Mouse (Mus musculus) liver, embryonic 12.5 days (tissue): ENCODE results near the gene Larp6. TPM values are rescaled to one million over a fixed set of nuclear protein-coding genes. Genes with fewer than 3 reads are reported as not detected.

Source experiments
- ATAC-seq: fragments of 200-750 bp; cut with Nextera tagmentation; 2 replicates; pipeline ENCODE4 v1.8.0; 2017; ENCODE audit warnings: moderate number of reproducible peaks, mild to moderate bottlenecking, moderate library complexity
- H3K27ac ChIP-seq: fragments of 300-500 bp; sonication (generic); 2 replicates; pipeline ENCODE4 v1.5.1; 2016; ENCODE audit warnings: mild to moderate bottlenecking
- H3K27me3 ChIP-seq: fragments of 300-500 bp; sonication (generic); replicated peaks from 2 replicates; pipeline ENCODE4 v1.6.1; 2016; ENCODE audit warnings: mild to moderate bottlenecking, moderate library complexity
- H3K36me3 ChIP-seq: fragments of 300-500 bp; sonication (generic); 2 replicates; pipeline ENCODE4 v1.6.1; 2016; ENCODE audit warnings: mild to moderate bottlenecking, moderate library complexity
- H3K4me1 ChIP-seq: fragments of 300-500 bp; sonication (generic); 2 replicates; pipeline ENCODE4 v1.6.1; 2016
- H3K4me2 ChIP-seq: fragments of 300-500 bp; sonication (generic); 2 replicates; pipeline ENCODE4 v1.6.1; 2016; ENCODE audit warnings: mild to moderate bottlenecking, moderate library complexity
- H3K4me3 ChIP-seq: fragments of 300-500 bp; sonication (generic); 2 replicates; pipeline ENCODE4 v1.5.1; 2016; ENCODE audit warnings: mild to moderate bottlenecking, moderate library complexity
- H3K9ac ChIP-seq: fragments of 300-500 bp; sonication (generic); 2 replicates; pipeline ENCODE4 v1.6.1; 2016; ENCODE audit warnings: mild to moderate bottlenecking, moderate library complexity
- H3K9me3 ChIP-seq: fragments of 300-500 bp; sonication (generic); replicated peaks from 2 replicates; pipeline ENCODE4 v1.6.1; 2016; ENCODE audit warnings: mild to moderate bottlenecking, moderate library complexity
- WGBS: fragments of 180-500 bp; shearing (Covaris S2); methylation state at CpG from one replicate; pipeline ENCODE4 v1.1.7; 2016; ENCODE audit not compliant: insufficient replicate concordance; 5-methylcytosine and 5-hydroxymethylcytosine counted together
- polyA plus RNA-seq: library from polyadenylated mRNA; unstranded; fragments of >200 nt; fragmentation: Nextera tagmentation; extraction: Ambion mirVana; gene quantifications from 2 replicates; pipeline ENCODE4 v1.2.1, GENCODE M21; 2016

Larp6 gene
- polyA plus RNA-seq: 0.05 and 0.25 TPM in 2 replicates

- H3K27ac ChIP-seq: no peak within 1 kb of the TSS
- H3K4me2 ChIP-seq: peak within 1 kb of the TSS; percentile 72
- no peak within 1 kb of the TSS for H3K9ac ChIP-seq
- no peaks in the 10 kb centered on the region for H3K36me3 ChIP-seq
- H3K4me1 ChIP-seq: no peaks in the 10 kb centered on the region
- H3K9me3 ChIP-seq: no peaks in the 10 kb centered on the region
- ATAC-seq: no peak
- WGBS: 2% methylated on average over 66 of the region's 66 CpGs
- peak within 1 kb of the TSS; percentile 39 for H3K4me3 ChIP-seq
- peaks cover 37% of the 10 kb centered on the region for H3K27me3 ChIP-seq
Observed at GRCm38 (mm10) chr9:60712771-60713541, at the start of gene Larp6. Larp6 (plus strand) TSS chr9:60712989.

GRCm38 (mm10) chr9:60664385-60664784 lies 48.4 kb upstream of the Larp6 start:
- Histone ChIP-seq H3K9me3 (no peaks in the 10 kb centered on the region), H3K4me1 (no peaks in the 10 kb centered on the region), H3K9ac (no peak overlapping the region), H3K36me3 (no peaks in the 10 kb centered on the region), H3K4me3 (no peak overlapping the region), H3K27ac (no peak overlapping the region), H3K4me2 (no peak overlapping the region), H3K27me3 (no peaks in the 10 kb centered on the region)
- WGBS: 79% methylated on average over 12 of the region's 12 CpGs
- no peak for ATAC-seq

GRCm38 (mm10) chr9:60664866-60665265 lies 47.9 kb upstream of the Larp6 start:
- H3K27me3 ChIP-seq: no peaks in the 10 kb centered on the region
- no peaks in the 10 kb centered on the region for H3K36me3 ChIP-seq
- H3K4me3 ChIP-seq: no peak overlapping the region
- no peak for ATAC-seq
- no peaks in the 10 kb centered on the region for H3K9me3 ChIP-seq
- no peaks in the 10 kb centered on the region for H3K4me1 ChIP-seq
- no peak overlapping the region for H3K4me2 ChIP-seq
- 77% methylated on average over 5 of the region's 5 CpGs for WGBS
- H3K9ac ChIP-seq: no peak overlapping the region
- no peak overlapping the region for H3K27ac ChIP-seq

DNA sequence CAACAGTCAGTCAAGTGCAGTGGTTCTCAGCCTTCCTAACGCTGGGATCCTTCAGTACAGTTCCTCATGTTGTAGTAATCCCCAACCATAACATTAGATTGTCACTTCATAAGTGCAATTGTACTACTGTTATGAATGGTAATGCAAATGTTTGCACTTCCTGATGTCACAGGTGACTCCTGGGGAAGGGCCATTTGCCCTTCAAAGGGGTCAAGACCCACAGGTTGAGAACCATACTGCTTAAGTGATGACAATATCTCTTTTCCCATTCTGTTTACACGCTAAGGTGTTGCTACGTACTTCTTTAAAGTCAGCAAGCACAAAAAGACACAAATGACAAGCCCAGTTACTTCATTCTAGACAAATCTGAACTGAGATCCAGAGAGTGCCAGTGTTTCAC lies 47.3 kb upstream of the Larp6 start:
- no peak overlapping the region for H3K4me3 ChIP-seq
- H3K27me3 ChIP-seq: no peaks in the 10 kb centered on the region
- no peak for ATAC-seq
- 75% methylated on average over 3 of the region's 3 CpGs for WGBS
- no peaks in the 10 kb centered on the region for H3K9me3 ChIP-seq
- no peaks in the 10 kb centered on the region for H3K36me3 ChIP-seq
- H3K27ac ChIP-seq: no peak overlapping the region
- no peak overlapping the region for H3K4me2 ChIP-seq
- no peaks in the 10 kb centered on the region for H3K4me1 ChIP-seq
- H3K9ac ChIP-seq: no peak overlapping the region

GRCm38 (mm10) chr9:60668886-60669285 lies 43.9 kb upstream of the Larp6 start:
- Histone ChIP-seq H3K4me3 (no peak overlapping the region), H3K4me1 (no peaks in the 10 kb centered on the region), H3K9ac (no peak overlapping the region), H3K27ac (no peak overlapping the region), H3K27me3 (no peaks in the 10 kb centered on the region), H3K4me2 (no peak overlapping the region), H3K9me3 (no peaks in the 10 kb centered on the region), H3K36me3 (no peaks in the 10 kb centered on the region)
- ATAC-seq: no peak
- WGBS: 65% methylated on average over 6 of the region's 6 CpGs

DNA sequence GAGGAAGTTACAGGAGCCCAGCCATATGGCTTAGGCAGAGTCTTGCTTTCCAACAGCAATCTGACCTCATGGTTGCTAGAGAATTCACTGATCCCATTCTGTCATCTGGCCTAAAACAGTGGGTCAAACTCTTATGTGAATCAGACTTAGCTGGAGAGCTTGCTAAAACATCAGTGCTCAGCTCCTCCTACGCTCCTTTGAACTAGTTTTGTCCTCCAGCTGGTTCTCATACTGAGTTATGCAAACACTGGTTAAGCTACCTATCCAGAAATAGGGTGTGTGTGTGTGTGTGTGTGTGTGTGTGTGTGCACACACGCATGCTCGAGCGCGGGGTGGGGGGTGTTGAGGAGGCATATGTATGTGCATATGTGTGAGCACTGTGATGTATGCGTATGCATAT lies 40.2 kb upstream of the Larp6 start:
- H3K9me3 ChIP-seq: no peaks in the 10 kb centered on the region
- no peak overlapping the region for H3K27ac ChIP-seq
- no peak overlapping the region for H3K9ac ChIP-seq
- H3K27me3 ChIP-seq: no peaks in the 10 kb centered on the region
- H3K4me2 ChIP-seq: no peak overlapping the region
- H3K4me3 ChIP-seq: no peak overlapping the region
- H3K36me3 ChIP-seq: no peaks in the 10 kb centered on the region
- 76% methylated on average over 6 of the region's 6 CpGs for WGBS
- no peak for ATAC-seq
- H3K4me1 ChIP-seq: no peaks in the 10 kb centered on the region

DNA sequence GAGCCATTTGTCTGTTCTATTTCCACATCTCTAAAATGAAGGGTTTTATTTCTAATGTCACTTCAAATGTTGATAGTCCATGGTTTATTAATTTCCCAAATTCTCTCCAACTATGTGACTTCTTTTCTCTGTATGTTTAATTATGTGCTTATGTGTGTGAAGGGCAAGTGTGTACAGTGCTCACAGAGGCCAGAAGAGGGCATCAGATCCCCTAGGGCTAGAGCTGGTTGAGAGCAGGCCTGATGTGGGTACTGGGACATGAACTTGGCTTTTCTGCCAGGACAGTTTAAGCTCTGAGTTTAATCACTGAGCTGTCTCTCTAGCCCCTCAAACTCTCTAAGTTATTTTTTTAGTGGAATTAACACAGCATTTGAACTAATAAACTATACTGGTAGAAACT lies 38.0 kb upstream of the Larp6 start:
- no peak overlapping the region for H3K27ac ChIP-seq
- no peaks in the 10 kb centered on the region for H3K27me3 ChIP-seq
- no peaks in the 10 kb centered on the region for H3K9me3 ChIP-seq
- H3K4me3 ChIP-seq: no peak overlapping the region
- no peak overlapping the region for H3K9ac ChIP-seq
- no peak for ATAC-seq
- no peaks in the 10 kb centered on the region for H3K4me1 ChIP-seq
- H3K36me3 ChIP-seq: no peaks in the 10 kb centered on the region
- H3K4me2 ChIP-seq: no peak overlapping the region

DNA sequence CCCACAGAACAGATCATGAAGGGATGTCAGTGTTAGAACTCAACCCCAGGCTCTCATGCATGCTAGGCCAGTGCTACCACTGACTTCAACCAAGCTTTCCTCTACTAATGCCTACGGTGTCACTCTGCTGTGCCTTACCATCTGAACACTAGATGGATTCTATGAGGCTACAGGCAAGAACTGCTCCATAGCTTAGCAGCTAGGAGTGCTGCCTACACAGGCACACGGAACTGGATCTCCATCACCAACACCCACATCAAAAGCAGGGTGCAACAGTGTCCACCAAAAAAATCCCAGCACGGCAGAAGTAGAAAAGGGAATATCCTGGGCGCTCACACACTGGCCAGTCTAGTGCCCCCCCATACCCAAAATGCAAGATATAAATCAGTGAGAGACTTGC lies 36.4 kb upstream of the Larp6 start:
- Histone ChIP-seq H3K9me3 (no peaks in the 10 kb centered on the region), H3K4me3 (no peak overlapping the region), H3K4me1 (no peaks in the 10 kb centered on the region), H3K27ac (no peak overlapping the region), H3K4me2 (no peak overlapping the region), H3K9ac (no peak overlapping the region), H3K27me3 (no peaks in the 10 kb centered on the region), H3K36me3 (no peaks in the 10 kb centered on the region)
- 83% methylated on average over 4 of the region's 4 CpGs for WGBS
- no peak for ATAC-seq

GRCm38 (mm10) chr9:60678913-60679312 lies 33.9 kb upstream of the Larp6 start:
- no peak for ATAC-seq
- no peak overlapping the region for H3K27ac ChIP-seq

GRCm38 (mm10) chr9:60681005-60681404 lies 31.8 kb upstream of the Larp6 start:
- H3K27me3 ChIP-seq: no peaks in the 10 kb centered on the region
- H3K9ac ChIP-seq: no peak overlapping the region
- no peaks in the 10 kb centered on the region for H3K9me3 ChIP-seq
- H3K4me2 ChIP-seq: no peak overlapping the region
- WGBS: 66% methylated on average over 3 of the region's 3 CpGs
- no peaks in the 10 kb centered on the region for H3K4me1 ChIP-seq
- no peak overlapping the region for H3K4me3 ChIP-seq
- H3K36me3 ChIP-seq: no peaks in the 10 kb centered on the region
- no peak for ATAC-seq
- no peak overlapping the region for H3K27ac ChIP-seq

More at GRCm38 (mm10) chr9:60678913-60679312, 33.9 kb upstream of the Larp6 start:
- Histone ChIP-seq H3K4me3 (no peak overlapping the region), H3K27me3 (no peaks in the 10 kb centered on the region), H3K9ac (no peak overlapping the region), H3K36me3 (no peaks in the 10 kb centered on the region), H3K9me3 (no peaks in the 10 kb centered on the region), H3K4me1 (no peaks in the 10 kb centered on the region), H3K4me2 (no peak overlapping the region)
- 50% methylated on average over 5 of the region's 5 CpGs for WGBS

GRCm38 (mm10) chr9:60682753-60683152 lies 30.0 kb upstream of the Larp6 start:
- no peak overlapping the region for H3K27ac ChIP-seq
- H3K4me2 ChIP-seq: no peak overlapping the region
- 54% methylated on average over 4 of the region's 4 CpGs for WGBS
- no peaks in the 10 kb centered on the region for H3K36me3 ChIP-seq
- H3K9me3 ChIP-seq: no peaks in the 10 kb centered on the region
- no peak for ATAC-seq
- H3K4me3 ChIP-seq: no peak overlapping the region
- peaks cover 6% of the 10 kb centered on the region; the same call in 1 of the 2 replicates for H3K4me1 ChIP-seq
- H3K27me3 ChIP-seq: no peaks in the 10 kb centered on the region
- no peak overlapping the region for H3K9ac ChIP-seq

DNA sequence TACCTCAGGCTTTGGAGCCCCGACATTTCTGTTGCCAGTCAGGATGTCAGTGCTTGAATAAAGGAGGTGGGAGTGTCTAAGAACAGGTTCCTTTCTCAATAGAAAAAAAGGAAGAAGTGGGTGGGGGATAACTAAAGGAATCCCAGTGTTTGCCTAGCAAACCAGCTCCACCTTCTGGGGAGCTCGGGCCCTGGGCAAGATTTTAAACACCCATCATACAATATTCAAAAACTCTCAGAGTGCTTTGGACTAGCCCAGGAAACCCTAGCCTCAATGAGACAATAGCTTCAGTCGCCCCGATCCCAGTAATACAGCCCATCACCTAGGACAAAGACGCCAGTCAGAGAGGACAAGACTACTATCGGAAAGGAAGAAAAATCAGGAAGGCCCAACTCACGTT lies 25.4 kb upstream of the Larp6 start:
- Histone ChIP-seq H3K4me2 (peak overlapping the region; percentile 71), H3K4me1 (peaks cover 9% of the 10 kb centered on the region; the same call in 1 of the 2 replicates), H3K27ac (0 out of 2 replicates have a peak overlapping the region, but pooled peaks have one; percentile 30), H3K9ac (0 out of 2 replicates have a peak overlapping the region, but pooled peaks have one; percentile 60), H3K4me3 (peak overlapping the region; percentile 61), H3K36me3 (no peaks in the 10 kb centered on the region), H3K27me3 (no peaks in the 10 kb centered on the region), H3K9me3 (no peaks in the 10 kb centered on the region)
- WGBS: 9% methylated on average over 7 of the region's 7 CpGs
- ATAC-seq: 0 out of 2 replicates have a peak, but pooled peaks have one; percentile 5
